Mouse (Mus musculus) limb, embryonic 13.5 days (tissue): ENCODE data around the gene Gpr108. TPM values are rescaled to one million over a fixed set of nuclear protein-coding genes. Genes with fewer than 3 reads are reported as not detected.

Source experiments
- ATAC-seq: fragments of 200-750 bp; cut with Nextera tagmentation; 2 replicates; pipeline ENCODE4 v1.8.0; 2017; ENCODE audit warnings: low read depth, moderate number of reproducible peaks, moderate TSS enrichment; ENCODE audit not compliant: low FRiP score
- H3K27ac ChIP-seq: fragments of 300-500 bp; sonication (generic); 2 replicates; pipeline ENCODE4 v1.5.1; 2015; ENCODE audit warnings: inconsistent platforms, mild to moderate bottlenecking, moderate library complexity
- H3K27me3 ChIP-seq: fragments of 300-500 bp; sonication (generic); 2 replicates; pipeline ENCODE4 v1.6.1; 2015; ENCODE audit warnings: mild to moderate bottlenecking, inconsistent platforms
- H3K36me3 ChIP-seq: fragments of 300-500 bp; sonication (generic); 2 replicates; pipeline ENCODE4 v1.6.1; 2015; ENCODE audit warnings: inconsistent platforms, mild to moderate bottlenecking, moderate library complexity
- H3K4me1 ChIP-seq: fragments of 300-500 bp; sonication (generic); 2 replicates; pipeline ENCODE4 v1.6.1; 2015; ENCODE audit warnings: inconsistent platforms
- H3K4me2 ChIP-seq: fragments of 300-500 bp; sonication (generic); replicated peaks from 2 replicates; pipeline ENCODE4 v1.6.1; 2015; ENCODE audit warnings: inconsistent platforms, mild to moderate bottlenecking, moderate library complexity
- H3K4me3 ChIP-seq: fragments of 300-500 bp; sonication (generic); 2 replicates; pipeline ENCODE4 v1.5.1; 2015; ENCODE audit warnings: moderate library complexity, mild to moderate bottlenecking, inconsistent platforms
- H3K9ac ChIP-seq: fragments of 300-500 bp; sonication (generic); 2 replicates; pipeline ENCODE4 v1.6.1; 2015; ENCODE audit warnings: mild to moderate bottlenecking, inconsistent platforms
- H3K9me3 ChIP-seq: fragments of 300-500 bp; sonication (generic); 2 replicates; pipeline ENCODE4 v1.6.1; 2016; ENCODE audit warnings: inconsistent platforms
- WGBS: fragments of 180-500 bp; shearing (Covaris S2); methylation state at CpG from one replicate; pipeline ENCODE4 v1.1.7; 2015; 5-methylcytosine and 5-hydroxymethylcytosine counted together
- polyA plus RNA-seq: library from polyadenylated mRNA; unstranded; fragments of >200 nt; fragmentation: Nextera tagmentation; extraction: Ambion mirVana; gene quantifications from 2 replicates; pipeline ENCODE4 v1.2.1, GENCODE M21; 2015

Gene Gpr108
- 34.5 and 36.5 TPM in 2 replicates for polyA plus RNA-seq

DNA sequence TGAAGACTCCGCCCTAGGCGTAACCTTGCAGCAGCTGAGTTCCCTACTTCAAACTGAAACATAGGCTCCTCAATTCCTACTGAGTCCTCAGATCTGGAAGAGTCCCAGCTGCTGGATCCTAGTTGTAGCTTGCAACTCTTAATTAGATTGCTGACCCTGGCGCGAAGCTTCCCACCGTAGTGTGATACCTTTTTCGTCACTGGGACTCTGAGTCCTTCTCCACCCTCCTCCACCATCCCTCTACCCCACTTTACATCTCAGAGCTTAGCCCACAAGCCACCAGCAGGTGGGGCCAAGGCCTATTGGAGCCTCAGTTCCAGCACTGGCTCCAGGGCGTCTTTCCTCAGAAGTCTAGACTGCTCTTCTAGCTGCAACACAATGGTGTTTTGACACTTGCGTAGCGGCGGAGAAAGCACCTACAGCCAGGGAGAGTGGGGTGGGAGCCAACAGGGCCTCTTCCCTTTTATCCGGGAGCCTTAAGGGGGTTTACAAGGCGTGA lies at the start of gene Gpr108:
Gene Gpr108, minus strand, starts transcription at position 246 of the 499 bp plus-strand sequence.
- Histone ChIP-seq H3K27ac (peak within 1 kb of the TSS; percentile 96), H3K4me1 (peaks cover 29% of the 10 kb centered on the region), H3K4me3 (peak within 1 kb of the TSS; percentile 81), H3K36me3 (peaks cover 17% of the 10 kb centered on the region), H3K9me3 (no peaks in the 10 kb centered on the region), H3K27me3 (no peaks in the 10 kb centered on the region), H3K4me2 (peak within 1 kb of the TSS; percentile 98), H3K9ac (peak within 1 kb of the TSS; percentile 79)
- WGBS, result 1% methylated on average over 12 of the region's 12 CpGs
- ATAC-seq, result peak; percentile 52

- Histone ChIP-seq H3K27me3 (no peaks in the 10 kb centered on the region), H3K36me3 (no peaks in the 10 kb centered on the region), H3K4me1 (no peaks in the 10 kb centered on the region), H3K27ac (no peak overlapping the region), H3K9me3 (no peaks in the 10 kb centered on the region), H3K9ac (no peak overlapping the region), H3K4me3 (no peak overlapping the region), H3K4me2 (no peak overlapping the region)
- 86% methylated on average over 12 of the region's 12 CpGs for WGBS
- no peak for ATAC-seq
Observed at GRCm38 (mm10) chr17:57297040-57297439, 48.8 kb upstream of the Gpr108 start.

DNA sequence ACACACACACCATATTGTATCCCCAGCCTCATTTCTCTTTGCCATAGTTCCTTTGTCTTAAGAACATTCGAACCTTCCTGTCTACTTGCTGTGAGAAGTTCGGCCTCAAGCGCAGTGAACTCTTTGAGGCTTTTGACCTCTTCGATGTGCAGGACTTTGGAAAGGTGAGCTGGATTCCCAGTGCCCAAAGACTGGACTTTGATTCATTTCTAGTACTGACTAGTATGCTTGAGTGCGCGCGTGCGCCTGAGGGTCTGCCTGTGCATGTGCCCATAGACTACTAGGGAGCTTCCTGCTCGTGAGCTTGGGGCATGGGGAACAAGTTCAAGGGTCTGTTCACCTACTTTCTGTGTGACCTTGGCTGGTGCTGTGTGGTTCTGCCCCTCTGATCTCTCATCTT lies 47.7 kb upstream of the Gpr108 start:
- Histone ChIP-seq H3K4me3 (no peak overlapping the region), H3K27ac (no peak overlapping the region), H3K9ac (no peak overlapping the region), H3K4me2 (no peak overlapping the region), H3K27me3 (no peaks in the 10 kb centered on the region), H3K4me1 (no peaks in the 10 kb centered on the region), H3K9me3 (no peaks in the 10 kb centered on the region), H3K36me3 (no peaks in the 10 kb centered on the region)
- 93% methylated on average over 9 of the region's 9 CpGs for WGBS
- no peak for ATAC-seq

- H3K9me3 ChIP-seq, result no peaks in the 10 kb centered on the region
- no peaks in the 10 kb centered on the region for H3K36me3 ChIP-seq
- H3K27ac ChIP-seq, result no peak overlapping the region
- H3K4me3 ChIP-seq, result no peak overlapping the region
- 91% methylated on average over 9 of the region's 9 CpGs for WGBS
- H3K9ac ChIP-seq, result no peak overlapping the region
- no peaks in the 10 kb centered on the region for H3K4me1 ChIP-seq
- no peak for ATAC-seq
- H3K27me3 ChIP-seq, result no peaks in the 10 kb centered on the region
- H3K4me2 ChIP-seq, result no peak overlapping the region
Observed at GRCm38 (mm10) chr17:57292968-57293367, 44.7 kb upstream of the Gpr108 start.

DNA sequence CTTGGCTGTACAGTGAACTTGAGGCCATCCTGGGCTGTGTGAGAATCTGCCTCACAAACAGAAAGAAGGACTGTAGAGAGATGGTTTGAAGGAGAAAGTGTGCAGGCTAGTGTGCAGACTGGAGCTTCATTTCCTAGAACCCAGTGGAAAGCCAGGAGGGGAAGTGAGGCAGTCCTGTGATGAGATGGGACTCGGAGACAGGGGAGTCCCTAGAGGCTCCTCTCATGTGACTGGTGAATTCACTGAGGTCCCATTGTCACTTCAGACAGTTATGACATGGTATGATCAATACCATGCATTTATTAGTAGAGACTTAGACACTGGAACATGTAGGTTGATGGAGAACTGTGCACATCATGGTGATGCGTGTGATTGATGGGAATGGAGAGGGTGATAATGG lies 44.1 kb upstream of the Gpr108 start:
- Histone ChIP-seq H3K4me1 (no peaks in the 10 kb centered on the region), H3K27me3 (no peaks in the 10 kb centered on the region), H3K36me3 (no peaks in the 10 kb centered on the region), H3K9me3 (no peaks in the 10 kb centered on the region), H3K4me2 (no peak overlapping the region), H3K27ac (no peak overlapping the region), H3K4me3 (no peak overlapping the region), H3K9ac (no peak overlapping the region)
- 94% methylated on average over 2 of the region's 2 CpGs for WGBS
- ATAC-seq, result no peak

GRCm38 (mm10) chr17:57290671-57291055 lies 42.4 kb upstream of the Gpr108 start:
- H3K36me3 ChIP-seq, result no peaks in the 10 kb centered on the region
- no peaks in the 10 kb centered on the region for H3K4me1 ChIP-seq
- ATAC-seq, result no peak
- H3K9me3 ChIP-seq, result no peaks in the 10 kb centered on the region
- no peak overlapping the region for H3K4me3 ChIP-seq
- no peak overlapping the region for H3K27ac ChIP-seq
- H3K9ac ChIP-seq, result no peak overlapping the region
- no peaks in the 10 kb centered on the region for H3K27me3 ChIP-seq
- WGBS, result 86% methylated on average over 7 of the region's 7 CpGs
- H3K4me2 ChIP-seq, result no peak overlapping the region

DNA sequence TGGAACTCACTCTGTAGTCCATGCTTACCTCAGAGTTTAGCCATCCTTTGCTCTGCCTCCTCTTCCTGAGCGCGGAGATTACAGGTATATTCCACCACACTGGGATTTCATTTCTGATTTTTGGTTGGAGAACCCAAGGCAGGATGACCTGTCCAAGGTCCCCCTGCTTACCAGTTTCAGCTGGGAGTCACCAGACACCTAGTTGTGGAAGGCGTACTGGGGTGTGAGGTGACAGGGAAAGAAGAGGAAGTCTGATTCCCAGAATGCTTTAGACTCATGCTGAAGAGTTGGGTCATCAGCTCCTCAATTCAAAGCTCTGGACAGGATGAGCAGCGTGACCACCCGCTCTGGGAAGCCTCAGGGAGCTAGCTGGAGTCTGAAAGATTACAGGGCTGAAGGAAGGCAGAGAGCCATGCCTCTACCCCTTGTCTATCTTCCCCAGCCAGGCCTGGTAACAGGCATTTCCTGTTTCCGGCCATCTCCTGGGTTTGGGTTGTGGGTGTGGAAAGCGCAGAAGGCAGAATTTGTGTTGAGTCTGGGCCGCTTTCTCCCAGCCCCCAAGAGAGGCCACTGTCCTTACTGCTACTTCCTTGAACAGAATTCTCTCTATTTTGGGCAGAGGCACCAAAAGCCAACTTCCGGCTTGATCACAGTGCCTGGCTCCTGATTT lies 41.9 kb upstream of the Gpr108 start:
- WGBS, result 83% methylated on average over 9 of the region's 9 CpGs
- ATAC-seq, result no peak
- H3K4me1 ChIP-seq, result no peaks in the 10 kb centered on the region
- H3K27me3 ChIP-seq, result no peaks in the 10 kb centered on the region
- no peaks in the 10 kb centered on the region for H3K9me3 ChIP-seq
- H3K36me3 ChIP-seq, result no peaks in the 10 kb centered on the region
- H3K4me2 ChIP-seq, result no peak overlapping the region
- H3K9ac ChIP-seq, result no peak overlapping the region
- no peak overlapping the region for H3K4me3 ChIP-seq
- no peak overlapping the region for H3K27ac ChIP-seq

DNA sequence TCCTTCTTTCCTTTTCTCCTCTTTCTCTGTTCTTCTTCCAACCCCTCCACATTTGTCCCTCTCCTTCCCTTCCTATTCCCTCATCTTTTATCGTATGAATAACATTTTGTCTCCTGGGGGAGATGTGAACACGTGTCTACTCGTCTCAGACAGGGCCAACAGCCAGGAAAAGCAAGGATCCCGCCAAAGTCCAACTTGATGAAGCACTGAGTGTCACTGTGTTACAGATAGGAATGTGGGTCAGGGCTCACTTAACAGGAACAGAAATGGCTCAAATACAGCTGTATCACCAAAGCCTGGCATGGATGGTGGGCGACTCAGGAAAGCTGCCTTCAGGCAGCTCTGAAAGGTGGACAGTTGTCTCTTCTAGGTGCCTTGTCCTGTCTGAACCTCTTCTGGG lies 41.0 kb upstream of the Gpr108 start:
- Histone ChIP-seq H3K4me2 (no peak overlapping the region), H3K4me1 (no peaks in the 10 kb centered on the region), H3K27me3 (no peaks in the 10 kb centered on the region), H3K4me3 (no peak overlapping the region), H3K9me3 (no peaks in the 10 kb centered on the region), H3K27ac (no peak overlapping the region), H3K36me3 (no peaks in the 10 kb centered on the region), H3K9ac (no peak overlapping the region)
- 90% methylated on average over 5 of the region's 5 CpGs for WGBS
- no peak for ATAC-seq

GRCm38 (mm10) chr17:57286718-57287355 lies 38.6 kb upstream of the Gpr108 start:
- H3K9ac ChIP-seq, result no peak overlapping the region
- 0 out of 2 replicates have a peak, but pooled peaks cover 5% of the 10 kb centered on the region for H3K27me3 ChIP-seq
- no peak overlapping the region for H3K27ac ChIP-seq
- H3K9me3 ChIP-seq, result no peaks in the 10 kb centered on the region
- H3K4me3 ChIP-seq, result no peak overlapping the region
- ATAC-seq, result no peak
- no peaks in the 10 kb centered on the region for H3K36me3 ChIP-seq
- 76% methylated on average over 8 of the region's 8 CpGs for WGBS
- no peak overlapping the region for H3K4me2 ChIP-seq
- no peaks in the 10 kb centered on the region for H3K4me1 ChIP-seq

- no peak for ATAC-seq
- H3K9ac ChIP-seq, result no peak overlapping the region
- H3K4me2 ChIP-seq, result no peak overlapping the region
- no peaks in the 10 kb centered on the region for H3K9me3 ChIP-seq
- no peaks in the 10 kb centered on the region for H3K4me1 ChIP-seq
- no peaks in the 10 kb centered on the region for H3K36me3 ChIP-seq
- 63% methylated on average over 2 of the region's 2 CpGs for WGBS
- no peak overlapping the region for H3K27ac ChIP-seq
- peaks cover 10% of the 10 kb centered on the region; the same call in 1 of the 2 replicates for H3K27me3 ChIP-seq
- no peak overlapping the region for H3K4me3 ChIP-seq
Observed at GRCm38 (mm10) chr17:57285077-57285476, 36.8 kb upstream of the Gpr108 start.

DNA sequence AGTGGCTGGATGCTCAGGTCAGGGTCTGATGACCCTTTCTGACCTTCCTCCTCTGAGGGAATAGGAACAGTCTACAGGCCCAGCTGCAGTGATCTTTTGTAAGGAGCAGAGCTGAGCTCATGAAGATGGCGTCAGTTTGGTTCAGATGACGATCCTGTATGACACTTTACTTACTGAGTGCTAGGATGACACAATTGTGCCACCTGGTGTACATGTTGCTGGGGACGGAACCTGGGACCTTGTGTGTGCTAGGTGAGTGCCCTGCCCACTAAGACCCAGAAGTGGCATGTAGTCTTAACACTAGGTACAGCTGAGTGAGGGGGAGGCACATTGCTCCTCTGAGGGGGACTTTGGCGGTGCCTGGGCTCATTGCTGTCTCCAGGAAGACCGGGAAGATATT lies 35.7 kb upstream of the Gpr108 start:
- peaks cover 22% of the 10 kb centered on the region for H3K27me3 ChIP-seq
- no peak overlapping the region for H3K4me2 ChIP-seq
- H3K4me3 ChIP-seq, result no peak overlapping the region
- no peak overlapping the region for H3K9ac ChIP-seq
- H3K27ac ChIP-seq, result no peak overlapping the region
- no peaks in the 10 kb centered on the region for H3K9me3 ChIP-seq
- H3K36me3 ChIP-seq, result no peaks in the 10 kb centered on the region
- H3K4me1 ChIP-seq, result no peaks in the 10 kb centered on the region
- 71% methylated on average over 5 of the region's 5 CpGs for WGBS
- ATAC-seq, result no peak

- Histone ChIP-seq H3K4me1 (peaks cover 11% of the 10 kb centered on the region), H3K4me3 (no peak overlapping the region), H3K27ac (no peak overlapping the region), H3K36me3 (no peaks in the 10 kb centered on the region), H3K9me3 (no peaks in the 10 kb centered on the region), H3K4me2 (no peak overlapping the region), H3K27me3 (peaks cover 42% of the 10 kb centered on the region), H3K9ac (no peak overlapping the region)
- ATAC-seq, result no peak
- WGBS, result 72% methylated on average over 3 of the region's 3 CpGs
Observed at GRCm38 (mm10) chr17:57280411-57280810, 32.2 kb upstream of the Gpr108 start.
